Mouse (Mus musculus) G1E (cell line): Measurements from ENCODE around the gene Specc1l. TPM values are rescaled to one million over a fixed set of nuclear protein-coding genes. Genes with fewer than 3 reads are reported as not detected.

Source experiments
- ATAC-seq: 2 replicates; pipeline ENCODE4 v1.8.0; 2016; ENCODE audit warnings: mild to moderate bottlenecking; ENCODE audit not compliant: insufficient number of reproducible peaks, poor library complexity, low FRiP score, severe bottlenecking; ENCODE audit errors: extremely low read depth
- DNase-seq: peaks from one replicate; pipeline ENCODE4 v3.0.0; 2012; ENCODE audit warnings: low spot score
- H3K27me3 ChIP-seq: 2 replicates; pipeline ENCODE4 v1.6.1; 2012; ENCODE audit warnings: mild to moderate bottlenecking, low read length, inconsistent platforms; ENCODE audit not compliant: insufficient read depth
- H3K36me3 ChIP-seq: replicated peaks from 2 replicates; pipeline ENCODE3; 2012; ENCODE audit warnings: mild to moderate bottlenecking, inconsistent platforms
- H3K4me1 ChIP-seq: 2 replicates; pipeline ENCODE4 v1.6.1; 2012; ENCODE audit warnings: low read depth, low read length, inconsistent platforms, mixed read lengths; ENCODE audit not compliant: insufficient read depth
- H3K4me3 ChIP-seq: 2 replicates; pipeline ENCODE4 v1.5.1; 2012; ENCODE audit warnings: low read depth, mild to moderate bottlenecking, inconsistent platforms, low read length, moderate library complexity, mixed read lengths
- H3K9me3 ChIP-seq: replicated peaks from 2 replicates; pipeline ENCODE4 v1.6.1; 2012; ENCODE audit warnings: inconsistent platforms
- CTCF ChIP-seq: IDR thresholded peaks from 2 replicates; pipeline ENCODE4 v1.5.1; 2012; ENCODE audit warnings: low read depth, low read length, inconsistent platforms, mixed read lengths
- GATA1 ChIP-seq: IDR thresholded peaks from 2 replicates; pipeline ENCODE4 v1.6.1; 2012; ENCODE audit warnings: borderline replicate concordance, low read length, inconsistent platforms, mixed read lengths
- GATA2 ChIP-seq: IDR thresholded peaks from 2 replicates; pipeline ENCODE4 v1.6.1; 2012; ENCODE audit warnings: low read depth, low read length, inconsistent platforms, borderline replicate concordance
- POLR2AphosphoS5 ChIP-seq: IDR thresholded peaks from 2 replicates; pipeline ENCODE4 v1.6.1; 2012; ENCODE audit warnings: low read depth, low read length, inconsistent platforms; ENCODE audit not compliant: insufficient replicate concordance
- TAL1 ChIP-seq: conservative IDR thresholded peaks from 2 replicates; pipeline ENCODE4 v1.6.1; 2012; ENCODE audit warnings: low read depth, low read length, inconsistent platforms, mixed read lengths
- polyA plus RNA-seq: library from polyadenylated mRNA; stranded (reverse); fragments of >175 nt; gene quantifications from 2 replicates; pipeline ENCODE4 v1.2.3, GENCODE M21; 2012
- total RNA-seq, 2 experiments: library from RNA; stranded (forward) in 1 of 2; stranded (reverse) in 1 of 2; fragments of 200-1000 nt in 1 of 2; fragments of >200 nt in 1 of 2; fragmentation: Nextera tagmentation in 1 of 2; gene quantifications; 2 replicates each; pipeline ENCODE4 v1.2.3; 2014 to 2017

Specc1l gene
- total and polyA plus RNA-seq, 3 experiments = 6.6 to 31.1 (median 24.2) TPM

GRCm38 (mm10) chr10:75318206-75318605, 106.3 kb downstream of the Specc1l start:
- TF ChIP-seq GATA2 (no peak), CTCF (no peak), TAL1 (no peak)
- peaks cover 1% of the 10 kb centered on the region for H3K36me3 ChIP-seq
- H3K27me3 ChIP-seq = peaks cover 20% of the 10 kb centered on the region
- H3K9me3 ChIP-seq = no peaks in the 10 kb centered on the region; the same call in 1 of the 2 replicates
- H3K4me3 ChIP-seq = no peak overlapping the region
- DNase-seq (no peak), ATAC-seq (no peak)
- H3K4me1 ChIP-seq = no peaks in the 10 kb centered on the region

GRCm38 (mm10) chr10:75320321-75320720, 108.4 kb downstream of the Specc1l start:
- H3K27me3 ChIP-seq = peaks cover 22% of the 10 kb centered on the region
- DNase-seq (no peak), ATAC-seq (no peak)
- H3K9me3 ChIP-seq = no peaks in the 10 kb centered on the region; the same call in 1 of the 2 replicates
- TF ChIP-seq POLR2AphosphoS5 (no peak), GATA1 (no peak), TAL1 (no peak), CTCF (no peak), GATA2 (no peak)
- H3K4me1 ChIP-seq = no peaks in the 10 kb centered on the region
- no peaks in the 10 kb centered on the region for H3K36me3 ChIP-seq
- no peak overlapping the region for H3K4me3 ChIP-seq

- no peak for DNase-seq
- Histone ChIP-seq H3K9me3 (no peaks in the 10 kb centered on the region), H3K4me1 (no peaks in the 10 kb centered on the region), H3K4me3 (no peak overlapping the region), H3K27me3 (peaks cover 30% of the 10 kb centered on the region), H3K36me3 (no peaks in the 10 kb centered on the region)
- TF ChIP-seq CTCF (no peak), TAL1 (no peak), GATA2 (no peak), POLR2AphosphoS5 (no peak), GATA1 (no peak)
- no peak for ATAC-seq
Measured at GRCm38 (mm10) chr10:75322966-75323365, 111.1 kb downstream of the Specc1l start.

GRCm38 (mm10) chr10:75323986-75324385, 112.1 kb downstream of the Specc1l start:
- H3K27me3 ChIP-seq = peaks cover 34% of the 10 kb centered on the region
- ATAC-seq (no peak), DNase-seq (no peak)
- H3K36me3 ChIP-seq = no peaks in the 10 kb centered on the region
- TF ChIP-seq CTCF (no peak), POLR2AphosphoS5 (no peak), GATA1 (no peak), GATA2 (no peak), TAL1 (no peak)
- H3K4me1 ChIP-seq = no peaks in the 10 kb centered on the region
- no peak overlapping the region for H3K4me3 ChIP-seq
- H3K9me3 ChIP-seq = no peaks in the 10 kb centered on the region

GRCm38 (mm10) chr10:75324391-75324790, 112.5 kb downstream of the Specc1l start:
- ATAC-seq (no peak), DNase-seq (no peak)
- H3K4me1 ChIP-seq = no peaks in the 10 kb centered on the region
- H3K27me3 ChIP-seq = peaks cover 35% of the 10 kb centered on the region
- no peaks in the 10 kb centered on the region for H3K36me3 ChIP-seq
- no peaks in the 10 kb centered on the region for H3K9me3 ChIP-seq
- no peak overlapping the region for H3K4me3 ChIP-seq
- TF ChIP-seq POLR2AphosphoS5 (no peak), GATA1 (no peak), CTCF (no peak), GATA2 (no peak), TAL1 (no peak)

GRCm38 (mm10) chr10:75325821-75326220, 113.9 kb downstream of the Specc1l start:
- no peaks in the 10 kb centered on the region; the same call in 1 of the 2 replicates for H3K4me1 ChIP-seq
- ATAC-seq (no peak), DNase-seq (no peak)
- no peaks in the 10 kb centered on the region for H3K36me3 ChIP-seq
- H3K27me3 ChIP-seq = peaks cover 28% of the 10 kb centered on the region
- no peaks in the 10 kb centered on the region for H3K9me3 ChIP-seq
- no peak overlapping the region for H3K4me3 ChIP-seq
- TF ChIP-seq GATA2 = no peak
- no peak for TF ChIP-seq TAL1
- no peak for TF ChIP-seq CTCF
- TF ChIP-seq POLR2AphosphoS5 = no peak
- no peak for TF ChIP-seq GATA1
